Mouse (Mus musculus): Measurements from ENCODE around the gene Bphl.
"Not testable (repeated sequence)": the region's sequence is repeated elsewhere in the genome, so short reads cannot be mapped to it uniquely, and the experiment has no call there.

DNA sequence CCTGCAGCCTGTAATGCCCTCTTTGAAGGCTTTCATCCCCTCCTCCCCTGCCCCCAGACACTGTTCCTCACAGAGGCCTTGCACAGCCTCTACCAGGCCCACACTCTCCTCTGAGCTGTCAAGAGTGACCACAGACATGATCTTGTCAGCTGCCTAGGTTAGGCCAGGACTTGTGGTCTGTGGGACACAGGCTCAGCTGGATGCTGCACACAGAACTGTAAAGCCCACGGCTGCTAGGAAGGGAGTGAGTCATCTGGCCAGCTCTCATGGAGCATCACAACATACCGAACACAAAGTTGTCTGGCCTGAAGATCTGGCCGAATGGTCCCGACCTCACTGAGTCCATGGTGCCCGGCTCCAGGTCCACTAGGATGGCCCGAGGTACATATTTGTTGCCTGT is 38.5 kb downstream of the Bphl start:
- not testable (repeated sequence) for TF ChIP-seq USF1 (IDR thresholded peaks at IDR 0.05; ENCODE audit: low read depth); POLR2AphosphoS2 (IDR thresholded peaks at IDR 0.05; ENCODE audit: insufficient read length, low read depth); POLR2A (IDR thresholded peaks at IDR 0.05; ENCODE audit: insufficient read length, low read depth); SRF (IDR thresholded peaks at IDR 0.05; ENCODE audit: control insufficient read depth, insufficient read length, low read depth); E2F4 (IDR thresholded peaks at IDR 0.05; ENCODE audit: insufficient read depth); REST (IDR thresholded peaks at IDR 0.05; ENCODE audit: insufficient read depth, insufficient read length)
- TF ChIP-seq MYOD1 (IDR thresholded peaks at IDR 0.05; ENCODE audit: control insufficient read depth in 1 of 3, insufficient read length in 2 of 3, low read depth in 2 of 3) (peak in 2 of 3 experiments; percentile 76 to 86), MYOG (IDR thresholded peaks at IDR 0.05; ENCODE audit: control insufficient read depth in 1 of 3, insufficient read depth in 1 of 3, insufficient read length in 2 of 3, low read depth in 2 of 3) (peak; percentile 45 to 84 (median 72)), TCF12 (IDR thresholded peaks at IDR 0.05; ENCODE audit: insufficient read depth, poor library complexity, severe bottlenecking) (peak; percentile 28)

All from myocyte (in vitro differentiated cells).